Mouse (Mus musculus) midbrain, postnatal 0 days (tissue): ENCODE results near the gene Carhsp1. TPM values are rescaled to one million over a fixed set of nuclear protein-coding genes. Genes with fewer than 3 reads are reported as not detected.

ENCODE experiments used
- ATAC-seq: fragments of 200-750 bp; cut with Nextera tagmentation; 2 replicates; pipeline ENCODE4 v1.8.0; 2017; ENCODE audit warnings: moderate number of reproducible peaks, mild to moderate bottlenecking, moderate TSS enrichment, moderate library complexity; ENCODE audit not compliant: low FRiP score
- DNase-seq: peaks from one replicate; pipeline ENCODE4 v3.0.0-alpha.2; 2015; ENCODE audit warnings: low spot score
- H3K27ac ChIP-seq: fragments of 300-500 bp; sonication (generic); 2 replicates; pipeline ENCODE4 v1.5.1; 2014; ENCODE audit warnings: low read depth, mild to moderate bottlenecking, low read length, mixed read lengths
- H3K27me3 ChIP-seq: fragments of 300-500 bp; sonication (generic); 2 replicates; pipeline ENCODE4 v1.6.1; 2014; ENCODE audit warnings: low read length, control low read depth, mixed read lengths; ENCODE audit not compliant: insufficient read depth
- H3K36me3 ChIP-seq: fragments of 300-500 bp; sonication (generic); 2 replicates; pipeline ENCODE4 v1.6.1; 2014; ENCODE audit warnings: low read length, control low read depth, mixed read lengths; ENCODE audit not compliant: insufficient read depth
- H3K4me1 ChIP-seq: fragments of 300-500 bp; sonication (generic); 2 replicates; pipeline ENCODE4 v1.6.1; 2014; ENCODE audit warnings: mild to moderate bottlenecking, control low read depth, antibody characterized with exemption, low read length, mixed read lengths; ENCODE audit not compliant: insufficient read depth
- H3K4me2 ChIP-seq: fragments of 300-500 bp; sonication (generic); 2 replicates; pipeline ENCODE4 v1.6.1; 2014; ENCODE audit warnings: low read depth, mild to moderate bottlenecking, low read length, mixed read lengths; ENCODE audit not compliant: poor library complexity, severe bottlenecking
- H3K4me3 ChIP-seq: fragments of 300-500 bp; sonication (generic); 2 replicates; pipeline ENCODE4 v1.5.1; 2014; ENCODE audit warnings: low read depth, mild to moderate bottlenecking, low read length, moderate library complexity
- H3K9ac ChIP-seq: fragments of 300-500 bp; sonication (generic); replicated peaks from 2 replicates; pipeline ENCODE4 v1.6.1; 2014; ENCODE audit warnings: mild to moderate bottlenecking, low read length, moderate library complexity, mixed read lengths; ENCODE audit not compliant: poor library complexity, severe bottlenecking
- H3K9me3 ChIP-seq: fragments of 300-500 bp; sonication (generic); 2 replicates; pipeline ENCODE4 v1.6.1; 2016; ENCODE audit warnings: low read length, control low read depth
- CTCF ChIP-seq: IDR thresholded peaks from 2 replicates; pipeline ENCODE4 v1.5.1; 2016; ENCODE audit warnings: antibody characterized with exemption, mild to moderate bottlenecking
- WGBS: fragments of 180-500 bp; shearing (Covaris S2); extraction: QIAGEN DNeasy Blood & Tissue Kit; methylation state at CpG from one replicate; pipeline ENCODE4 v1.1.7; 2014; 5-methylcytosine and 5-hydroxymethylcytosine counted together
- polyA plus RNA-seq: library from polyadenylated mRNA; unstranded; fragments of >200 nt; fragmentation: Nextera tagmentation; extraction: Ambion mirVana; gene quantifications from 2 replicates; pipeline ENCODE4 v1.2.1, GENCODE M21; 2015
- total RNA-seq: library from RNA; depleted of rRNA; stranded (reverse); fragments of >200 nt; gene quantifications from 2 replicates; pipeline ENCODE4 v1.2.3, GENCODE M21; 2014

The Carhsp1 gene
- total and polyA plus RNA-seq, 2 experiments from 2014 or later, result 98.5 to 117 TPM

- no peak for ATAC-seq
- H3K36me3 ChIP-seq, result peaks cover 10% of the 10 kb centered on the region; the same call in 1 of the 2 replicates
- DNase-seq, result no peak
- H3K27ac ChIP-seq, result no peak overlapping the region
- H3K4me2 ChIP-seq, result no peak overlapping the region
- H3K4me3 ChIP-seq, result no peak overlapping the region
- TF ChIP-seq CTCF, result no peak
- no peak overlapping the region for H3K9ac ChIP-seq
- H3K4me1 ChIP-seq, result no peaks in the 10 kb centered on the region
- H3K27me3 ChIP-seq, result no peaks in the 10 kb centered on the region
- WGBS, result 80% methylated on average over 2 of the region's 2 CpGs
- H3K9me3 ChIP-seq, result no peaks in the 10 kb centered on the region
Measured at GRCm38 (mm10) chr16:8630419-8630818, 41.5 kb downstream of the Carhsp1 start.

GRCm38 (mm10) chr16:8620315-8621115 is 51.4 kb downstream of the Carhsp1 start:
- H3K27me3 ChIP-seq, result no peaks in the 10 kb centered on the region
- ATAC-seq (no peak), DNase-seq (no peak)
- peaks cover 16% of the 10 kb centered on the region for H3K36me3 ChIP-seq
- H3K4me3 ChIP-seq, result no peak overlapping the region
- H3K9ac ChIP-seq, result no peak overlapping the region
- no peak overlapping the region for H3K27ac ChIP-seq
- WGBS, result 82% methylated on average over 16 of the region's 16 CpGs
- no peaks in the 10 kb centered on the region for H3K9me3 ChIP-seq
- TF ChIP-seq CTCF, result no peak
- H3K4me1 ChIP-seq, result no peaks in the 10 kb centered on the region
- no peak overlapping the region for H3K4me2 ChIP-seq

GRCm38 (mm10) chr16:8619659-8620314 is 52.2 kb downstream of the Carhsp1 start:
- H3K4me1 ChIP-seq, result no peaks in the 10 kb centered on the region
- H3K4me3 ChIP-seq, result no peak overlapping the region
- H3K36me3 ChIP-seq, result peaks cover 16% of the 10 kb centered on the region
- TF ChIP-seq CTCF, result no peak
- H3K4me2 ChIP-seq, result no peak overlapping the region
- H3K9ac ChIP-seq, result no peak overlapping the region
- no peak overlapping the region for H3K27ac ChIP-seq
- 32% methylated on average over 10 of the region's 10 CpGs for WGBS
- no peak for ATAC-seq
- no peak for DNase-seq
- H3K9me3 ChIP-seq, result no peaks in the 10 kb centered on the region
- H3K27me3 ChIP-seq, result no peaks in the 10 kb centered on the region

GRCm38 (mm10) chr16:8613447-8613846 is 58.5 kb downstream of the Carhsp1 start:
- ATAC-seq (no peak), DNase-seq (no peak)
- WGBS, result 88% methylated on average over 3 of the region's 3 CpGs
- no peak for TF ChIP-seq CTCF
- Histone ChIP-seq H3K36me3 (peaks cover 29% of the 10 kb centered on the region), H3K27me3 (no peaks in the 10 kb centered on the region), H3K4me3 (no peak overlapping the region), H3K27ac (no peak overlapping the region), H3K4me2 (no peak overlapping the region), H3K9me3 (no peaks in the 10 kb centered on the region), H3K9ac (no peak overlapping the region), H3K4me1 (no peaks in the 10 kb centered on the region)

GRCm38 (mm10) chr16:8613039-8613438 is 58.9 kb downstream of the Carhsp1 start:
- no peak for ATAC-seq
- H3K4me2 ChIP-seq, result no peak overlapping the region
- no peak overlapping the region for H3K4me3 ChIP-seq
- no peaks in the 10 kb centered on the region for H3K27me3 ChIP-seq
- no peaks in the 10 kb centered on the region for H3K9me3 ChIP-seq
- DNase-seq, result no peak
- peaks cover 29% of the 10 kb centered on the region for H3K36me3 ChIP-seq
- H3K9ac ChIP-seq, result no peak overlapping the region
- TF ChIP-seq CTCF, result no peak
- H3K27ac ChIP-seq, result no peak overlapping the region
- H3K4me1 ChIP-seq, result no peaks in the 10 kb centered on the region
- 87% methylated on average over 4 of the region's 4 CpGs for WGBS
